Mouse (Mus musculus): ENCODE measurements around the gene Fggy.

Fggy gene

DNA sequence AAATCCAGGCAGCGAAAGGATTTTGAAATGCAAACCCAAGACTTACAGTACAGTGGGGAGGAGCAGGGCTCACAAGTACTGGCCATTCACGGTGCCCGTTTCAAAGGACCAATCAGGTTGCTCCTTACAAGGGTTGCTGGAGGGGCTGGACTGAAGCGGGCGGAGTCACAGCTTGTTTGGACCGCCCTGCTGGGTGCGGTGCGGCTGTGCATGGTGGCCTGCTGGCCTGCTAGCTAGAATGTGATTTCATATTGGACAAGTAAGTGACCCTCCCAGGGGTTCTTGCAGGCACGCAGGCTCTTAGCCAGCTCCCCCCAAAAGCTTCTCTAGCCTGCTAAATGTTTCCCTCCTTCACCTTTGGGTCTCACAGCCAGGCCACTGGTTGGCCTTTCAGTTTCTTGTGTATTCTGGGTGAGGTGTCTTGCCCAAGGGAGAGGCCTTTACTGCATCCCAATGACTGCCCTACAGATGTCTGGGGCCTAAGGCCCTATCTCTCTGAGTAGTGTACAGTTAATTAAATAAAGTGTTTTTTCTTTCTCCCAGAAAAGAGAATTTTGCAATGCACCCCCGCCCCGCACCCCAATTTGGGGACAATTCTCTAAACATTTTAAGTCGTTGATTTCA lies at the start of gene Fggy:
Gene Fggy (plus strand): TSS at position 175 of the 624 bp plus-strand sequence.
- in situ Hi-C loops (cut with MboI, MseI): no loop called here

DNA sequence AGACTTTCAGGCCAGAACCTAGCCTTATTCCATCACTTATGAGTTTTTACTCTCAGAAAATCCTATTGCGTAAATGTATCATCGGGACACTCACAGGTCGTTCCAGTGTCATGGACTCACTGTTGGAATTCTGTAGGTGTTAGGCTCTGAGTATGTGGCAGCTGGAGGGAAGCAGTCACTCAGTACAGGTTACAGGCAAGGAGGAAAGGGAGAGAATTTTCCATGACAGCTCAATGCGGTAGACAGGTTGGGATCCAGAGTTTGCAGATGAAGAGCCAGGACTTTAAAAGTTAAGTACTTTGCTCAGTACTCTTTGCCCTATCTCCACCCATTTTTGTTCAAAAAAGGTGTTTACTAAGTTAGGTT lies 49.4 kb upstream of the Fggy start:
- in situ Hi-C loops (cut with MboI, MseI): no loop called here

DNA sequence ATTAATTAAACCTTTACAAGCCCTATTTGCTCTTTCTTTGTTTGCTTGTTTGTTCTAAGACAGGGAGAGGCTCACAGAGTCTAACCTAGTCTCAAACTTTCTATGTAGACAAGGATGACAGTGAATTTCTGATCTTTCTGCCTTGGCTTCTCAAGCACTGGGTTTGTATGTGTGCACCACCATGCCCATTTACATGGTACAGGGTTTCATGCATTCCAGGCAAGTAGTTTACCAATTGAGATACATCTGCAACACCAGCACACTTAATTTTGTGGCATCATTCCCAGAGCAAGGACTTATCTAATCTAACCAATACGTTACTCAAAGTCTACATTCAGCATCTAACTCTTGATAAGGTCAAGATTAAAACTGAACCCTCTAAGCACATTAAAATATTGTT lies 38.9 kb upstream of the Fggy start:
- in situ Hi-C loops (cut with MboI, MseI): no loop called here

DNA sequence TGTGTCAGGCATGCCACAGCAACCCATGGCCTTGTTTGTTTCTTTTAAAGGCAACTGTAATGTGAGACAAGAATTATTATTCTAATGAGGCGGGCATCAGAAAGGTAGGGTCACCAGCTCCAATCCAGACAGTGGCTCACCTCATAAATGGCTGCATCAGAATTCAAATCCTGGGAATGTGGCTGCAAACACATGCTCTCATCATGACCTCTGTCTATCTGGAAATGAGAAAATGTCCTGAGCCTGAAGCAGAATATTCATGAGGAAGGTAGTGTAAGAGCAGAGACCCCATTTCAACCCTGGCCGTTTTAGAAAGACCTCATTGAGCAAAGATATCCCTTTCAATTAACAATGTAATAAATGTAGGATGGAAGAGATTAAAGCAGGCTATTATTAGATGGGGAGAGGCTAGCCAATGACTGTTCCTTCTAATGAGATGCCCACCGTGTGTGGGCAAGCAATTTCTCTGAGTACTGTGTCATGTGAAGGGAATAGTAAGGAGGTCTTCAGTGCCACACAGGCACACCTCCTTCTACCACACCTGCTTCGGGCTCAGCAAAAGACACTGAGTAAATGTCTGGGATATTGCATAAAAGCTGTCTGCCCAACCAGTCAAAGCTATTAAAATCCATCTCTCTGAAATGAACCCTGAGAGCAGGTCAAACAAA lies 37.2 kb upstream of the Fggy start:
- in situ Hi-C loops (cut with MboI, MseI): no loop called here

DNA sequence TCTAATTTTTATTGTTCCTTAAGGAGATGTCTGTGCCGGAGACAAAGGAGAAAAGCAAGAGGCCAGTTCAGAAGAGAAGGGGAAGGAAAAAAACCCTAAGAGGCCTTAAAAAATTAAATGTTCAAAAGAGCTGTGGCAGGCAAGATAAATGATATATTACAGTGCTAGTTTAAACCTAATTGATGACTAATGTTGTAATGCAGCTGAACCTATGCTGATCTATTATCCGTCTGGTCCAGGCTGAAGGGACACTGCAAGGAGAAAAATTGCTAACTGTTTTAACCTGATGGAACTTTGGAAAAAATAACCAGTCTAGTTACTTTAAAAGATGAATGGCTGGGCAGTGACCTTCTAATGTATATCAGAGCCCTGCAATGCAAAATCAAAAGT lies 36.7 kb upstream of the Fggy start:
- in situ Hi-C loops (cut with MboI, MseI): no loop called here

GRCm38 (mm10) chr4:95526588-95526987 lies 30.7 kb upstream of the Fggy start:
- in situ Hi-C loops (cut with MboI, MseI): no loop called here

DNA sequence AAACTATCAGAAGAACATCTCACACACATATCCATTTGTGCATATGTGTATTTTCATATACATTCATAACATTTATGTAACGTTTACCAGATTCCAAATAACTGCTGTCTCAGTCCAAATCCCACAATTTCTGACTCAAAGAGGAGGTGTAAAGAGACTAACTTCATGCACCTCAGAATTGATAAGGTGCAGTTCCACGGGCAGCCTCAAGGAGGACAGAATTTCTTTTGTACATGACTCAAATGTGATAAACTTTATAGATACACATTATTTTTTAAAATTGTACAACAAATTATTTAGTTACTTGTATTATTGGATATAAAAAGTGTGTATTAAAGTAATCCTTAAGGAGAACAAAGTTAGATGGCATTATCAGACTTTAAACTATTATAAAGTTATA lies 26.6 kb upstream of the Fggy start:
- in situ Hi-C loops (cut with MboI, MseI): no loop called here

DNA sequence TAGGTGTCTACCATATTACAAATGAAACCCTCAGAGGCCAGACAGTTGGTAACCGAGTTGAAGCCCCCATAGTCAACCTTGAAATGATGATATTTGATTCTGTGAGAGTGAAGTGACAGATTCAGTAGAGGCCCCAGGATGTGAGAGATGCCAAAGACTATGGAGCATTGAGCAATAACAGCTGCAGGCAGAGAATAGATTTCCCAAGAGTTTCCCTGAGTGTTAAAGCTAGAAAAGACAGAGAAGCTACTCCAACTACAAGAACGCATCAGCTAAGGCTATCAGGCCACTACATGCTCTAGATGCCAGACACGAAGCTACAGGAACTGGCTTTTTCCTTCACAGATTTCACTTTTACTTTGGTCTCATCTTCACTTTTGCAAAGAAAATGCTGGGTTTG lies 23.4 kb upstream of the Fggy start:
- in situ Hi-C loops (cut with MboI, MseI): no loop called here

DNA sequence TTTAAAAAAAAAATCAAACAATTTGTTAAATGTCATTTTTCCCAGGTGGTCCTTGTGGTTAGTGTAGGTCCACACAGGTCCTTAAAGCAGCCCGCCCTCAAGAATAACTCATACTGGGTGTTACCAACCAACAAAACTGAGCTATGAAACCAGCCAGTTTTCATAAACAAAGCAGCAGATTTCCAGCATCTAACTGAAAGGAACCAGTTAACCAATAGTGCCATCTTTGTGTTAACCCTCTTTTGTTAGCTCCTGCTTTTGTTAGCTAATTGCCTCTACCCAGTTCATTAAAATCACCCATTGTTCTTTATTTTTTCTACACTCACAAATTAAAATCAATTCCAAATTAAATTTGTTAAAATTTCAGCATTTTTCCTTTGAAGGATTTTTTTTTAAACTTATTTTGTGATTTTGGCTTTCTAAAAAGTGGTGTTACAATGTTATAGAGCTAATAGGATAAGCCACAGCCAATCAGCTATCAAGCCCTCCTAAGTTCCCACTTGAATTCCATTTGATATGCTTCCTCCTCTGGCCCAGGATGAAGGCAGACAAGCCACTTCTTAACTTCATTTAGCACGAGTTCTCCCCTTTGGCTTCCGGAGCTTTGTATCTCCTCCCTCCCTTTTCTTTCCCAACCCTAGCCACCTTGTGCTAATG lies 15.8 kb upstream of the Fggy start:
- in situ Hi-C loops (cut with MboI, MseI): no loop called here

DNA sequence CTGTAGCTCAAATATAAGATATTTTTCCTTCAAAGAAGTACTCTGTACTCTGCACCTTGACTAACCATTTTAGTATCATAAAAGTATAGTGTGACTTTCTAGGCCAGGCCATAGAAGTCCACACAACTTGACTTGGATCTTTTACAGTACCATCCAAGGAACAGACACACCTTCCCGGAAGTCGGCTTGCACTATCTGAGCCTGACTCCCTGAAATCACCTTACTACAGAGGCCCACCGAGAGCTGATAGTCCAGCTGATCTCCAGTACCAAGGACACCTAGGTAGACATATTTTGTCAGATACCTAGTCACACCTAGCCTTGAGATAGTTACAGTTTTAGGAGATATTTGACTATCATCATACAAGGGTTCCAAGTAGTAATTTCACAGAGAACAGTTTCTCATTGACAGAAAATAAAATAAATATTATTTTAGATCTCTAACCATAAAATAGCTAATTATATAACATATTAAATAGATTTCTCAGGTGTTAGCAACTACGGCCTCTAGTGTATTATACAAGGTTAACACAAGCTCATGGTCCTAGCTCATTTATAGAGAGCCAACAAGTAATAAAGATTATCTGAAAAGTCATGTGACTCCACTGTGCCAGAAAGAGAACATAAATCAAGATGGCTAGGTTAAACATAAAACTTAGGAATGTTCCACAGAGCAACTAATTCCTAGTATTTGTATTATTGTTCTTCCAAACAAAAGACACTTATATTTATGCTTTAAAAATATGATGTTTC lies 15.1 kb upstream of the Fggy start:
- in situ Hi-C loops (cut with MboI, MseI): no loop called here

- in situ Hi-C loops (cut with MboI, MseI): no loop called here
Observed at GRCm38 (mm10) chr4:95543529-95543928, 13.8 kb upstream of the Fggy start.

GRCm38 (mm10) chr4:95556663-95557332 lies 509 bp upstream of the Fggy start:
- in situ Hi-C loops (cut with MboI, MseI): no loop called here

GRCm38 (mm10) chr4:95558271-95558888 lies 1.1 kb downstream of the Fggy start:
- in situ Hi-C loops (cut with MboI, MseI): no loop called here

DNA sequence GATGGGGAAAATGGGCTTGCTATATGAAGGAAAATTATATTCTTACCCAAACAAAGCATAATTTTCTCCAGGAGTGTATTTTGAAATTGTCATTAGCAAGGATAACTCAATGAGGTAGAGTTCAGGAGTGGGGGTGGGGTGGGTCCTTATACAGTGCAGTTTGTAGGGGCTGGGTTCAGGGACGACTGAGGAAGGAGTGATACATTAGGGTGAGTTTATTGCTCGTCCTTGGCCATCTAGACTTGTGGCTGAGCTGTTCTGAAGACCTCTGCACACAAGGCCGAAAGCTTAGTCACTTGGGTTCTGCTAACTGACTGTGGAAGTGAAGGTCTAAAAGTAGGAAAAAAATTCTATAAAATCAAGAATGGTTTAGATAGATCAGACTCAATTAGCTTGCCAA lies 14.3 kb downstream of the Fggy start:
- in situ Hi-C loops (cut with MboI, MseI): no loop called here

GRCm38 (mm10) chr4:95573704-95574103 lies 16.4 kb downstream of the Fggy start:
- in situ Hi-C loops (cut with MboI, MseI): no loop called here

GRCm38 (mm10) chr4:95575411-95575911 lies 18.2 kb downstream of the Fggy start:
- in situ Hi-C loops (cut with MboI, MseI): no loop called here

- in situ Hi-C loops (cut with MboI, MseI): no loop called here
Observed at GRCm38 (mm10) chr4:95579183-95579582, 21.9 kb downstream of the Fggy start.

GRCm38 (mm10) chr4:95584107-95584762 lies 26.9 kb downstream of the Fggy start:
- in situ Hi-C loops (cut with MboI, MseI): no loop called here

- in situ Hi-C loops (cut with MboI, MseI): no loop called here
Observed at GRCm38 (mm10) chr4:95586274-95587001, 29.1 kb downstream of the Fggy start.

GRCm38 (mm10) chr4:95588722-95589283 lies 31.5 kb downstream of the Fggy start:
- in situ Hi-C loops (cut with MboI, MseI): no loop called here

Measured in T-helper 17 cell (primary cell).